Mouse (Mus musculus) midbrain, embryonic 13.5 days (tissue): ENCODE measurements around the gene Dlk1. TPM values are rescaled to one million over a fixed set of nuclear protein-coding genes. Genes with fewer than 3 reads are reported as not detected.

Source experiments
- ATAC-seq: fragments of 200-750 bp; cut with Nextera tagmentation; 2 replicates; pipeline ENCODE4 v1.8.0; 2017; ENCODE audit warnings: mild to moderate bottlenecking, moderate TSS enrichment, moderate library complexity
- H3K27ac ChIP-seq: fragments of 300-500 bp; sonication (generic); 2 replicates; pipeline ENCODE4 v1.5.1; 2015; ENCODE audit warnings: inconsistent platforms, mild to moderate bottlenecking, moderate library complexity
- H3K27me3 ChIP-seq: fragments of 300-500 bp; sonication (generic); 2 replicates; pipeline ENCODE4 v1.6.1; 2015; ENCODE audit warnings: mild to moderate bottlenecking, inconsistent platforms
- H3K36me3 ChIP-seq: fragments of 300-500 bp; sonication (generic); 2 replicates; pipeline ENCODE4 v1.6.1; 2015; ENCODE audit warnings: mild to moderate bottlenecking, inconsistent platforms
- H3K4me1 ChIP-seq: fragments of 300-500 bp; sonication (generic); replicated peaks from 2 replicates; pipeline ENCODE4 v1.6.1; 2015; ENCODE audit warnings: inconsistent platforms
- H3K4me2 ChIP-seq: fragments of 300-500 bp; sonication (generic); replicated peaks from 2 replicates; pipeline ENCODE4 v1.6.1; 2015; ENCODE audit warnings: moderate library complexity, mild to moderate bottlenecking, inconsistent platforms
- H3K4me3 ChIP-seq: fragments of 300-500 bp; sonication (generic); replicated peaks from 2 replicates; pipeline ENCODE4 v1.5.1; 2015; ENCODE audit warnings: mild to moderate bottlenecking, inconsistent platforms
- H3K9ac ChIP-seq: fragments of 300-500 bp; sonication (generic); replicated peaks from 2 replicates; pipeline ENCODE4 v1.6.1; 2015; ENCODE audit warnings: mild to moderate bottlenecking, inconsistent platforms
- H3K9me3 ChIP-seq: fragments of 300-500 bp; sonication (generic); 2 replicates; pipeline ENCODE4 v1.6.1; 2016; ENCODE audit warnings: mild to moderate bottlenecking, inconsistent platforms
- whole genome bisulfite sequencing: fragments of 180-500 bp; shearing (Covaris S2); methylation state at CpG from one replicate; pipeline ENCODE4 v1.1.7; 2015; 5-methylcytosine and 5-hydroxymethylcytosine counted together
- polyA plus RNA-seq: library from polyadenylated mRNA; unstranded; fragments of >200 nt; fragmentation: Nextera tagmentation; extraction: Ambion mirVana; gene quantifications from 2 replicates; pipeline ENCODE4 v1.2.1, GENCODE M21; 2015

Dlk1 gene
- polyA plus RNA-seq, 1 experiment from 2014 or later, result 117 TPM

- no peak for ATAC-seq
- Histone ChIP-seq H3K36me3 (no peaks in the 10 kb centered on the region), H3K4me3 (no peak overlapping the region), H3K9ac (no peak overlapping the region), H3K4me2 (no peak overlapping the region), H3K27me3 (no peaks in the 10 kb centered on the region; the same call in 1 of the 2 replicates), H3K9me3 (no peaks in the 10 kb centered on the region), H3K4me1 (no peaks in the 10 kb centered on the region; the same call in 1 of the 2 replicates), H3K27ac (no peak overlapping the region)
- 81% methylated on average over 20 of the region's 20 CpGs for WGBS
Observed at GRCm38 (mm10) chr12:109495016-109495644, 42.5 kb downstream of the Dlk1 start.

- WGBS, result 78% methylated on average over 6 of the region's 6 CpGs
- Histone ChIP-seq H3K4me1 (no peaks in the 10 kb centered on the region; the same call in 1 of the 2 replicates), H3K4me3 (no peak overlapping the region), H3K9me3 (no peaks in the 10 kb centered on the region), H3K27ac (no peak overlapping the region), H3K27me3 (no peaks in the 10 kb centered on the region), H3K36me3 (no peaks in the 10 kb centered on the region), H3K4me2 (no peak overlapping the region), H3K9ac (no peak overlapping the region)
- ATAC-seq, result no peak
Observed at GRCm38 (mm10) chr12:109496397-109496796, 43.8 kb downstream of the Dlk1 start.

- no peaks in the 10 kb centered on the region for H3K4me1 ChIP-seq
- no peak overlapping the region for H3K27ac ChIP-seq
- no peak overlapping the region for H3K4me2 ChIP-seq
- H3K36me3 ChIP-seq, result no peaks in the 10 kb centered on the region
- no peak overlapping the region for H3K9ac ChIP-seq
- no peak for ATAC-seq
- H3K27me3 ChIP-seq, result 0 out of 2 replicates have a peak, but pooled peaks cover 4% of the 10 kb centered on the region
- WGBS, result 59% methylated on average over 4 of the region's 4 CpGs
- H3K4me3 ChIP-seq, result no peak overlapping the region
- H3K9me3 ChIP-seq, result no peaks in the 10 kb centered on the region
Observed at GRCm38 (mm10) chr12:109500992-109501391, 48.4 kb downstream of the Dlk1 start.

GRCm38 (mm10) chr12:109502360-109503040 lies 49.9 kb downstream of the Dlk1 start:
- H3K27me3 ChIP-seq, result 0 out of 2 replicates have a peak, but pooled peaks cover 4% of the 10 kb centered on the region
- no peaks in the 10 kb centered on the region for H3K36me3 ChIP-seq
- no peaks in the 10 kb centered on the region for H3K4me1 ChIP-seq
- no peak overlapping the region for H3K4me3 ChIP-seq
- 91% methylated on average over 6 of the region's 6 CpGs for WGBS
- no peaks in the 10 kb centered on the region for H3K9me3 ChIP-seq
- no peak overlapping the region for H3K4me2 ChIP-seq
- no peak for ATAC-seq
- no peak overlapping the region for H3K9ac ChIP-seq
- H3K27ac ChIP-seq, result no peak overlapping the region

- peaks cover 26% of the 10 kb centered on the region for H3K4me1 ChIP-seq
- H3K4me3 ChIP-seq, result no peak overlapping the region
- no peaks in the 10 kb centered on the region for H3K9me3 ChIP-seq
- no peak for ATAC-seq
- no peaks in the 10 kb centered on the region for H3K36me3 ChIP-seq
- WGBS, result 87% methylated on average over 11 of the region's 11 CpGs
- H3K4me2 ChIP-seq, result no peak overlapping the region
- H3K9ac ChIP-seq, result no peak overlapping the region
- H3K27ac ChIP-seq, result no peak overlapping the region
- H3K27me3 ChIP-seq, result peaks cover 17% of the 10 kb centered on the region
Observed at GRCm38 (mm10) chr12:109507693-109508092, 55.1 kb downstream of the Dlk1 start.

- peaks cover 12% of the 10 kb centered on the region for H3K27me3 ChIP-seq
- H3K4me3 ChIP-seq, result no peak overlapping the region
- peak overlapping the region; percentile 54 for H3K27ac ChIP-seq
- peak; percentile 43; the same call in 1 of the 2 replicates for ATAC-seq
- H3K9ac ChIP-seq, result 0 out of 2 replicates have a peak overlapping the region, but pooled peaks have one; percentile 11
- 19% methylated on average over 20 of the region's 20 CpGs for WGBS
- H3K4me2 ChIP-seq, result no peak overlapping the region
- peaks cover 26% of the 10 kb centered on the region for H3K4me1 ChIP-seq
- H3K9me3 ChIP-seq, result no peaks in the 10 kb centered on the region
- no peaks in the 10 kb centered on the region for H3K36me3 ChIP-seq
Observed at GRCm38 (mm10) chr12:109508495-109509454, 56.2 kb downstream of the Dlk1 start.

- H3K4me2 ChIP-seq, result no peak overlapping the region
- no peak overlapping the region for H3K4me3 ChIP-seq
- no peaks in the 10 kb centered on the region for H3K36me3 ChIP-seq
- peak; percentile 78 for ATAC-seq
- peaks cover 12% of the 10 kb centered on the region for H3K27me3 ChIP-seq
- H3K27ac ChIP-seq, result peak overlapping the region; percentile 54; the same call in 1 of the 2 replicates
- H3K9ac ChIP-seq, result 0 out of 2 replicates have a peak overlapping the region, but pooled peaks have one; percentile 11
- H3K4me1 ChIP-seq, result peaks cover 26% of the 10 kb centered on the region
- 11% methylated on average over 9 of the region's 9 CpGs for WGBS
- no peaks in the 10 kb centered on the region for H3K9me3 ChIP-seq
Observed at GRCm38 (mm10) chr12:109509531-109510137, 57.0 kb downstream of the Dlk1 start.

- H3K4me2 ChIP-seq, result no peak overlapping the region
- WGBS, result 85% methylated on average over 8 of the region's 8 CpGs
- peaks cover 12% of the 10 kb centered on the region for H3K27me3 ChIP-seq
- peaks cover 26% of the 10 kb centered on the region for H3K4me1 ChIP-seq
- H3K4me3 ChIP-seq, result no peak overlapping the region
- ATAC-seq, result no peak
- H3K9me3 ChIP-seq, result no peaks in the 10 kb centered on the region
- no peak overlapping the region for H3K9ac ChIP-seq
- peak overlapping the region; percentile 20; the same call in 1 of the 2 replicates for H3K27ac ChIP-seq
- no peaks in the 10 kb centered on the region for H3K36me3 ChIP-seq
Observed at GRCm38 (mm10) chr12:109510247-109510646, 57.6 kb downstream of the Dlk1 start.

- H3K4me1 ChIP-seq, result peaks cover 26% of the 10 kb centered on the region
- ATAC-seq, result no peak
- 89% methylated on average over 8 of the region's 8 CpGs for WGBS
- H3K36me3 ChIP-seq, result no peaks in the 10 kb centered on the region
- no peak overlapping the region for H3K4me2 ChIP-seq
- H3K9me3 ChIP-seq, result no peaks in the 10 kb centered on the region
- no peak overlapping the region for H3K27ac ChIP-seq
- peaks cover 13% of the 10 kb centered on the region for H3K27me3 ChIP-seq
- no peak overlapping the region for H3K4me3 ChIP-seq
- H3K9ac ChIP-seq, result no peak overlapping the region
Observed at GRCm38 (mm10) chr12:109511456-109511855, 58.8 kb downstream of the Dlk1 start.

GRCm38 (mm10) chr12:109512151-109512907 lies 59.7 kb downstream of the Dlk1 start:
- ATAC-seq, result no peak
- 50% methylated on average over 13 of the region's 13 CpGs for WGBS
- H3K9ac ChIP-seq, result no peak overlapping the region

More at GRCm38 (mm10) chr12:109512151-109512907, 59.7 kb downstream of the Dlk1 start:
- Histone ChIP-seq H3K4me3 (no peak overlapping the region), H3K27ac (no peak overlapping the region), H3K36me3 (no peaks in the 10 kb centered on the region), H3K4me1 (peaks cover 30% of the 10 kb centered on the region), H3K4me2 (no peak overlapping the region), H3K9me3 (no peaks in the 10 kb centered on the region), H3K27me3 (peaks cover 19% of the 10 kb centered on the region)
